Mouse (Mus musculus) lung, postnatal 36 days (tissue): ENCODE measurements around the gene Rarres2.

ENCODE experiments used
- DNase-seq: peaks from one replicate; pipeline ENCODE4 v3.0.0; 2022; ENCODE audit warnings: mixed read lengths

The Rarres2 gene

DNA sequence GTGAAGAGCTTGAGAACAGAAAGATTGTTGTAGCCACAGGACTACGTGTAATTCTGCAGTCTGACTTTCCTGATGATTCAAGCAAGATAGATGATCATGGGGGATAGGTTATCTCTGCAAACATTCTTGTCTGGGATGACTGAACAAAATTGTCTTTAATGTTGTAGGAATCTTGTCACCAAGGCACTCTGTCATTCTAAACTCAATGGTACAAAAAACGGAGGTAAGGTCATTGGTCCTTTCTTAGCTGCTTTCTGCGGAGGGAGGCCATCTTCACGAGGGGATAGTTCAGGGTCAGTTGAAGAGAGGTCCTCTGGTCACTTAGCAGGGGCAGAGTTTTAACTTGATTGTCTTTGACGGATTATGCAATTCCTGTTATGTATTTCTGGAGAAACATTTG is 6.1 kb upstream of the Rarres2 start:
- DNase-seq = no peak

DNA sequence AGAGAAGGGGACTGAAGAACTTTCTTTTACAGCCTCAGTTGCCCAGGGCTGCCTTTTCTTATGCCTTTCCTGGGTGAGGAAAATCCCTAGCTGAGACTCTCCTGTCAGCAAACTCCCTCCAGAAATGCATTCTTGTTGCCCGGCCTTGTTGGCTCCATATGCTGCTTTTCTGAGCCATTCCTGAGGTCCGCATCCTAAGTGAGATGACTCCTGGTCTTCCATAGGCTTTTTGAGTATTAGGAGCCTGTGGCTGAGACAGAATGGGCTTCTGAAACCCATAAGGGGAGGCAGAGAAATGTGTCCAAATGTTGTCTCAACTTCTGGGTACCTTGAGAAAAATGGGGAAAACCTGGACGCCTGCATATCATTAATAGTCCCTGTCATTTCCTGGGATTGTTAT is 1.4 kb upstream of the Rarres2 start:
- DNase-seq = no peak

DNA sequence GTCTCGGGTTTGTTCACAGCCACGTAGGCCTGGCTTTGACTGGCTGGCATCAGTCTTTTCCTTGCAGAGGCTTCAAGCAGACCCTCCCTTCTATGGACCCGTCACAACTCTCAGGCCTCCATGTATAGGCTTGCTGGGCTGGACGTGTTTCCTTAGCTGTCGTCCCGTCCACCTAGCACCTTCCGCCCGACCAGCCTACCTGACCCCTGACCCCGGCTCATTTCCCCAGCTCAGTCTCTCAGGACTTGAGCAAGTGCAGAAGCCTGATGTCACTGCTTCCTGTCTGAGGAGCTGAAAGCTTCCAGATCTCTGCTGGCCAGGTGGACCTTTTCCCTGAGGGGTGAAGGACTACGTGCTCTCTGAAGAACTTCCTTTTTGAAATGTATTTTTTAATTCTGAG is 691 bp upstream of the Rarres2 start:
- DNase-seq = peak; percentile 30

DNA sequence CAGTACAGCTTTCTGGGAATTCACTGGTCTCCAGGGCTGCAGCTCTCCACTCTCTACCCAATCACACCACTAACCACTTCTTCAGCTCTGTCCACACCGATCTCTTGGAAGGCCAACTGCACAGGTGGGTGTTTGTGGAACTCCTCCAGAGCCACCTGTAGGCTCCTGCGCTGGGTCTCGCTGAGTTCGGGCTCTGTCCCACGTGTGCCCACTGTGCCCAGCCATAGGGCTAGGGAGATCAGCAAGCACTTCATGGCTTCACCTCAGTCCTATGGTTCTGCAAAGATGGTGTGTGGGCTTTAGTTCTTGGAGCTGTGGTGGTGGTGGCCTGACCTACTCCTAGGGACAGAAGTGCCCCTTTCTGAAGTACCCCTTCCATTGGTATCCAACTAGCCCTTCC is 575 bp downstream of the Rarres2 start:
- no peak for DNase-seq

DNA sequence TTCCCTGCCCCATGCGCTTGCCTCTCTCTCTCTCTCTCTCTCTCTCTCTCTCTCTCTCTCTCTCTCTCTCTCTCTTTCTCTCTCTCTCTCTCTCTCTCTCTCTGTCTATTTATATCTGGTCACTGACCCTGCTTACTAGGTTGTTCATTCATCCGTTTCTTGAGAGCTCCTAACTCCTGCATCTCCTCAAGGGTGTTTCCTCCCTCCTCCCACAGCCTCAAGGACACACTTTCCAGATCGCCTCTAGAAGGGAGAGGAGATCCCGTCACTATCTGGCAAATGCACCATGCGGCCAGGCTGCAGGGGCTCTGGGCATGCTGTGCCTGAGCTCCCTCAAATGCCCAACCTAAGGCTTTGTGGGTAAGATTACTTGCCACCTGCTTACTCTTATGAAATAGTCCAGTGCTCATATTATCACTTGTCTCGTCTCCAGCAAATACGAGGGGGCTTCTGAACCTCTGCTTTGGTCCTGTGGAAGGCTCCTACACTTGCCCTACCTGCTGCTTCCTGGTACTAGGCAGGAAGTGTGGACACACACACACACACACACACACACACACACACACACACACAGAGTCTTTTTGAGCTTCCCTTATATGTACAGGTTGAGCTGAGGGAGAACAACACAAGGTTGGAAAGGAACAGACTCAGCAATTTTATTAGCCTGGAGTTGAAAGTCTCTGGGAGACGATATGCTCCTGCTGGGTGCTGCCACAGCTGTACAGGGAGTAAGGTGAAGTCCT is 3.4 kb downstream of the Rarres2 start:
- DNase-seq = no peak

DNA sequence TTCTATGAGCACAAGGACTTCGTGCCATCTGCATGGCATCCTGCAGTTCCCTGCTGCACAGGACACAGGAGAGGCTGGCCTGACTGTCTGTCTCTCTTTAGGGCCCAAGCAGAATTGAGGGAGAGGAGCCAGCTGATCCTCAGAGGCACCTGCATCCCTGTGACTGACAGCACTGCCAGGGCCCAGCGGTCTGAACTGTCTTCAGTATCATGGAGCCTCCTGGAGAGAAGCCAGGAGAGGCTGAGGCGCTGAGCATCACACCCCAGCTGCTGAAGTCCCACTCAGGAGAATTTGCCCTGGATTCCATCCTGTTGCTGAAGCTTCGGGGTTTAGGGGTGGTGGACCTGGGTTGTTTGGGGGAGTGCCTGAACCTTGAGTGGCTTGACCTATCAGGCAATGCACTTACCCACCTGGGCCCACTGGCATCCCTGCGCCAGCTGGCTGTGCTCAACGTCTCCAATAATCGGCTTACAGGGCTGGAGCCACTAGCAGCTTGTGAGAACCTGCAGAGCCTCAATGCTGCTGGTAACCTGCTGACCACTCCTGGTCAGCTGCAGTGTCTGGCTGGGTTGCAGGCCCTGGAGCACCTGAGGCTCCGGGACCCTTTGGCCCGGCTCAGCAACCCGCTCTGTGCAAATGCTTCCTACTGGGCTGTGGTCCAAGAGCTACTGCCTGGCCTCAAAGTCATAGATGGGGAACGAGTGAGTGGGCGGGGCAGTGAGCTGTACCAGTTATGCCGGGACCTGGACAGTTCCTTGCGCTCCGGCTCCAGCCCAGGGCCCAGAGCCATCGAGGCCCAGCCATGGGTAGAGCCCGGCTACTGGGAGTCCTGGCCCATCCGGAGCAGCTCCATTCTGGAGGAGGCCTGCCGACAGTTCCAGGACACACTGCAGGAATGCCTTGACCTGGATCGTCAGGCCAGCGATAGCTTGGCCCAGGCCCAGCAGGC is 4.3 kb downstream of the Rarres2 start:
- peak; percentile 55 for DNase-seq

DNA sequence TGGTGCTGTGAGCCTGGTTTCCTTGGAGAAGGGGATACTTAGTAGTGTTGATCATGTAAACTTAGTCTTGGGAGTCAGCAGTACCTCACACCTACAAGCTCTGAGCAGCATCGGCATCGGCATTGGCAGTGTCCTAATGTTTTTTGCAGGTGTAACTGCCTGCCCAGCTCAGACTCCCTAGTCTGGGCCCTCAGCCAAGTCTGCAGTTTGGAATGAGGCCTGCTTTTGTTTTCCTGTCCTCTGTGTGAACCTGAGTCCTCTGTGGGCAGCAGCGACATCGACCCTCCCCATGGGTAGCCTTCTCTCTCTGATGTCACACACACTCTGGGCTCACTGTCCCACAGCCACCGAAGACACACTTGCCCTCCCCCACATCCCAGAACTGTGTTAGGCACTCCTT is 6.3 kb downstream of the Rarres2 start:
- peak; percentile 43 for DNase-seq

DNA sequence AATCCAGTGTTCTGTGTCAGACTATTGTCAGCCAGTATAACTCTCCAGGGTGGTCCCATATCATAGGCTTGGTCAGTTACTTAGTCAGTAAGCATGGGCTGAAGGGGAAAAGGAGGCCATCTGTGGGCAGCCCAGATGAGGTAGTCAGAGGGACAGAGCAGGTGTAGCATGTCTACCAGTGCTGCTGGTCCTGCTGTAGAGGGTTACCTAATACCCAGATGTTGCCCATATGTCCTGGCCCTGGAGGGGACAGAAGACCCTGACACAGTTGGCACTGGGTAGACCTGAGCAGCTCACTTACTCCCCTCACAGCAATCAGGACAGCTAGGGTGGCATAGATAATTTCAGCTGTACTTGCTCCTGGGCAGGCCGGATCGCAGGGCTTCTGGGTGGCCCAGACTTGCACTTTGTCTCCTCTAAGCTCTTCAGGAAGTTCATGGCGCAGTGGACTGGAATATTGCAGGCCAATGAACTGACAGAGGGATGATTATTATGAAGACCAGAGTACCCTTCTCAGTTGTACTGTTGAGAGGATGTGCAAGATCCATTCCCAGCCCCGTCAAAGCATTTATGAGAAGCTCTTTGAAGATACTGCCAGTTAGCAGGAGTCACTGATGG is 6.8 kb downstream of the Rarres2 start:
- DNase-seq = no peak

DNA sequence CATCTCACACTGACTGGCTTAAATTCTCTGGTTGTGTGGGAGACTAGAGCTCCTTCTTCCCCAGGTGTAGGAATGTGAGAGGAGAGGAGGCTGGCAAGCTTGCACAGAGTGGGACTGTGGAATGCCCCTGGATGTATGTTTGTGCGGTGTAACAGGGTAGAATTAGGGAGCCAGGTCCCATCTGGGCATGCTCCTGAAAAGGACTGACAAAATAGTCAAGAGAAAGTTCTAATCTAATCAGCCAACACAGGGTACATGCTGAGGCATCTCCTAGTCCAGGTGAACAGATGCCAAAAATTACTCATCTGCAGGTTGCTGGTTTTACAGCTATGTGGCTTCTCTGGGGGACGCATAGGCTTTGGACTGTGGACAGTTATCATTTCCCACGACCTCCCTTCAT is 16.6 kb downstream of the Rarres2 start:
- DNase-seq = no peak

DNA sequence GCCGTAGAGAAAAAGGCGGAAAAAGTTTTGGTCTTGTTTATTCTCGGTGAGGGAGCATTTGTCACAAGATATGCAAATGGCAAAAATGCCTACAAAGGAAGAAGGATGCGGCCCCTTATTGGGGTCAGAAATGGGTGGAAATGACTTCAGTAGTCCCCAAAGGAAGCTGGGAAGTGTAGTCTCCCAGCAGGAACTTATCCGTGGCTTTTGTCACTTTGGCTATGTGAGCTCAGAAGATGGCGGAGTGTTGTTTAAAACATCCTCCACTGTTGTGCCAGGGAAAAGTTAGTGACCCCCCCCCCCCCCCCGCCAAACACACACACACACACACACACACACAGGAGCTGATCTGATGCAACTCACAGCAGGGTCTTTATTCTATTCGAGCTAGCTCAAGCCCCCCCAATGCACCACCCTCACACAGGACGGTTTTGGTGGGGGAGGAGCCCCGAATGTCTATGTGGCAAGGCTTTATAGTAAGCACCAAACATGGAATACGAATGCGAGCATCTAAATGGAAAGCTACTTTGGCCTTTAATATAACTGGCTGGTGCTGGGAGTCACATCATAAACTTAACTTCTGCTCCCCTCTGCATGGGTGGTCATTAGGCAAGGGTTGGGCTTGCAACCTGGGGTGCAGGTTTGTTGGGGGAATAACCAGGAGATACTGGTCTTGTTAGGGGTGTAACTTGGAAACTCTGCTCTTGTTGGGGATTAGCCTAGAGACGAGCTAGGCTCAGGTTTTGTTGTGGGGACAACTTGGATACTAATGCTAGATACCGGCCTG is 17.3 kb downstream of the Rarres2 start:
- DNase-seq = peak; percentile 89

DNA sequence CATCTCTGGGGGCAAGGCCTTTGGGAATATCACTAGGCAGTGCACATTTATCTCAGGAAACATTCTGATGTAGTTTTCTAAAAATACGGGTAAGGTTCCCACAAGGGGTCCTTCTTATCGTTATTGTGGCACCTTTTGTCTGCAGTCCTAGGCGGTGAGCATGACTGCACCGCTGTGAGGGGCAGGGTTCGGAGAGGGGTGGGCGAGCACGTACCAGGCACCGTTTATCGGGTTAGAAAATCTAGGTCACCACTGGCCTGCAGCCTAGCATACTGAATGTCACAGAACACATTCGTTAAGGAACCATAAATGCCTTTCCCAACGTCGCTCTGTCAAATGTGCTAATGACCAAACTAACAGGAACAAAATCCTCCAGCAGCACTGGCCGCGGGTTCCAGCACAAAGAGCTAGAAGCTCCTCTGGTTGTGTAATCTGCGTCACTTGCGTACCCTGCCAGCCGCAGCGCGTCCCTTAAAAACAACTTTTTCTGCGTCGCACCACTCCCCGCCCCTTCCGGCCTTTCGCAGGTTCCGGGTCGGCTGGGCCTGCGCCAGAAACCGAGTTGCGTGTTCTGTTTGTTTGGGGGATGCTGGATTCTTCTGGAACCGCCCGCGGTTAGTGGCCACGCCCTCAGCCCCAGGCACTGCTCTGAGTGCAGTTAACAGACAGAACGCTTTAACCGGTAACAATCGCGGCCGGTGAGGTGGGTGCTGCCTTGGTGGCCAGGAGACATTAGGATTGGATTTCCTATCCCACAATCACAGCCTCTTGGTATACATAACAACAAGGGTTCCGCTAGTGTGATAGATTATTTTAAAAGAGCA is 18.1 kb downstream of the Rarres2 start, which contains the start of gene Lrrc61:
Gene Lrrc61 (plus strand): TSS at position 517 of the 824 bp plus-strand sequence.
- peak; percentile 99 for DNase-seq

DNA sequence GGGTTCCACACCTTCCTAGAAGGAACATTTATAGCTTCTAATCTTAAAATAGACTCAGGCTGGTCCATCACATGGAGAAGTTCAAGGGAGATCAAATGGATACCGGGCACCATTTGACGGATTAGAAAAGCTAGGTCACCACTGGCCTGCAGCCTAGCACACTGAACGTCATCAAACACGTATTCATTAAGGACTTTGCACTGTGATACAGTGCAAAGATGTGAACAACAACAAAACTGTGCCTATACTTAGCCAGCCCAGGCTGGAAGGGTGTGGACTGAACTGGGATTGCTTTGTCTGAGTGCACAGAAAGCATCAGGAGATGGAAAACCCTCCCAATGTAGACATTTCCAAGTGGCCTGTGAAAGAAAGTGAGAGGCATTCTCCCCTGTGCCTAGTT is 18.8 kb downstream of the Rarres2 start:
- no peak for DNase-seq

DNA sequence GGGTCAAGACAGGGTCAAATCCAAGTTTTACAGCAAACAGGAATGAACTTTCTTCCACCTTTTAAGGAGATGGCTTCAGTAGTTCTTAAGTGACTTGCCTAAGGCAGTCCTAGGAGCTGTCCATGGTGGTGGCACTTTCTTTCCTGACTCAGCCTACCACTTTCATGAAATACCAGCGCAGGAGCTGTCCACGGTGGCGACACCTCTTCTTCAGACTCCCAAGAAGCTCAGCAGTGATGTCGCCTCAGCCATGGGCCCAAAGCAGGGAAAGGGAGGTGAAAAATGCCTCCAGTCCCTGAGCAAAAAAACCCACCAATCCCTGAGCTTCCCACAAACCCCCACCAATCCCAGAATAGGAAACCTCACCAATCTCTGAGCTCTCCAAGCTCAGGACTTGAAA is 19.7 kb downstream of the Rarres2 start:
- DNase-seq = peak; percentile 60

DNA sequence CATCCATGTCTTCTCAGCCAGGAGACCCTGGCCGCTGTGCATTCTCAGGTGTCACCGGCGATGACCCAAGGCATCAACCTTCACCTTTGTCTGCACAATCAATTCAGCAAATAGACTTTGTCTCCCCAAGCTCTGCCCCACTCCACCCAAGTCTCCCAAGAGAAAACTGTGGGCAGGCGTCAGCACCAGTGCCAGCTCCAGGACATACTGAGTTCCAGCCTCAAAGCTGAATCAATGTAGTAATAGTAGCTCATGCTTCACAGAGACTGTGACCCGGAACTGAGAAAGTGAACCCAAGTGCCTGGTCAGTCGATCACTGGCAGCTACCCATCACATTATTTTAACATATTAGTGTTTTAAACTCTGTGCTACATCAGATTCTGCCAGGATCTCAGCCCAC is 24.3 kb downstream of the Rarres2 start:
- no peak for DNase-seq

DNA sequence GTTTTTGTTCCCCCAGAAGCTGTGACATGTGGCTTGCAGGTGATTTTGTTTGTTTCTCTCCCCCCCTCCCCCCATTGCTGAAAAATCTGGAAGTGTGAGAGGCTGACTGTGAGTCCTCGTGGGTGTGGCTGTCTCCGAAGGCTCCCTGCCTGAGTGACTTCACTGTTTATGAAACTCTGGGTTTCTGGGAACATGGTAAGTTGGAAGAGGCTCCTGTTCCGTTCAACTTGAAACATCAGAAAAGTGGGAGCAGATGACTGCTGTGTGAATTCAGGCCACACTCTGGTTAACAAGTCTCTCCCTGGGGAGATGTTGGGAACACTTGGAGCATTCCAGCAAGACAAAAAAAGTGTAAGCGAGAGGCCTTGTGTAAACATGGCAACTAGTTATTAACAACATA is 25.7 kb downstream of the Rarres2 start:
- DNase-seq = peak; percentile 69

DNA sequence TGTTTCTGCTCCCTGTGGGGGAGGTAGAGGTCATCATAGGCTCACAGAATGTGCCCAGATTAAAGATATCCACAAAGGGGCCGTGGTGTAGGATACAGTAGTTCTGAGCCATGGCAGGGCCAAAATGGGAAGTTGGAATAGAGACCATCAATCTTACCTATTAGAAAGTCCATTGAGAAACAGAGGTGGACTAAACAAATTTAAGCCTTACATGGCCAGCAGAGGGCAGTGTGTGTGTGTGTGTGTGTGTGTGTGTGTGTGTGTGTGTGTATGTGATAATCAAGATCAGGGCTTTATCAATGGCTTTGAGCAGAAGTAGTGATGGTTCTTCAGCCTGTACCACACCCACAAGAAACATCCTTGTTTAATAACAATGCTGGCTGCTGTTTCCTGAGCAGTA is 26.3 kb downstream of the Rarres2 start:
- DNase-seq = peak; percentile 72

DNA sequence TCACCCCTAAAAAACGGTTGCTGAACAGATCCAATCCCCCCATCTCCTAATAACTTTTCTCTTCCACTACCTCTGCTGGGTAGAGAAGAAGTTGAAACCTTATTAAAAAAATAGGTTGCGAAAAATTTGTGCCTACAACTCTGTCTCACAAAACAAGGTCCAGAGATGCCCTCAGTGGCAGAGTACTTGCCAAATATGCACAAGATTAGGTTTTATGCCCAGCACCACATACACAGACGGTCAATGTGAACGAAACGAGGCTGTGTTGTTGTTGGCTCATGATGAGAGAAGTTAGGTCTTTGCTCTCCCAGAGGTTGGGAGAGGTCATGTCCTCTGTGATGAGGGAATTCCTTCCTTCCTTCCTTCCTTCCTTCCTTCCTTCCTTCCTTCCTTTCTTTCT is 27.3 kb downstream of the Rarres2 start:
- no peak for DNase-seq

DNA sequence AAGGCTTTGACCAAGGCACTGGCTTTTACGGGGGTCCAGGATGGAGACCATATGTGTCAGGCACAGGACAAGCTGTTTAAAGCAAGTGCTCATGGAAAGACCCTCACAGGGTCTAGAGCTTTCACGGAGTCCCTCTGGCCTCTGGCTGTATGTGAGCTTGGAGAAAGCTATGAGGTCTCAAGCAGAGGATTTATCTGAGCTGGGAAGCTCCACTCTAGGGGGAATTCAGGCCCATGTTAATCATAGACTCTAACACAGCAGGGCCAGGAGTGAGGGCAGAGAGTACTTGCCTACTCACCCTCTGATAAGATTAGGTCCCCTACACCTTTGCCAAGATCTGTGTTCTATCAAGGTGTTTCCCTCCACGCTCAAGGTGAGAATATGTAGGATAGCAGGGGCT is 30.0 kb downstream of the Rarres2 start:
- no peak for DNase-seq

DNA sequence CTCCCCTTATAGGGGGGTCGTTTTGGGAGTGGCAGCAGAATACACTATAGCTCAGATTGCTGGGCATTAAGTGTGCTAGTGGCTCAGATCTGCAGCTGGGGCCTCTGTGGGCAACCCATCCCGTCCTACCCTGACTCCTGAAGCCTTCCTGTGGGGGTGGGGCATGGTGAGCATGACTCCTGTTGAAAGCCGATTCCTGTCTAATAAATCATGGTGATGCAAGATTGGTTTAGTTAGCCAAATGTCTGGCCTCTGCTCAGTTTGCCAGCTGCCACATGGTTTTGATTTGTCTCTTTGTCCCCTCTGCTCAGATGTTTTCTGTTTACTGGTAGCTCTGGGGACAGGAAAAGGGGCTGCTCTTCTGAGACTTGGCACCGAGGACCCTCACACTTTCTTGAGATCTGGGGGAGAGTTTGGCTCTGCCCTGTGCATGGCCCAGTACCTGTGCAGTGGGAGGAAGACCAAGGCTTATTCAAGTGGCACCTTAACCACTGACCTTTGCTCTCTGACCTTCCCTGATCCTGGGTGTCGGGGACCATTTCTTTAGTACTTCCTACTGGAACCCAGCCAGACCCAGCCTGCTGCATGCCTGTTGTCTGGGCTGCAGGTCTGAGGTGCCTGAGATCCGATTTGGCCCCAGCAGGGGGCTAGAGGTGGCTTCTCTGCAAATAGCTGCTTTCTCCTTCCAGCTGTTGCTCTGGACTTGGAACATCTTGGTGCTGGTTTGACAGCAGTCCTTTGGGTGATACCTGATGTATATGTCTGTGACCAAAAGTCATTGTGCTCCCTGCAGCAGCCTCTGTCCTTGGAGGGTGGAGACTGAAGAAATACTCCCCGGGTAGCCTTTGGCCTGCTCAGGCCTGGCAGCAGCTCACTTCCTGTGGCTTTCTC is 30.8 kb downstream of the Rarres2 start:
- peak; percentile 62 for DNase-seq

DNA sequence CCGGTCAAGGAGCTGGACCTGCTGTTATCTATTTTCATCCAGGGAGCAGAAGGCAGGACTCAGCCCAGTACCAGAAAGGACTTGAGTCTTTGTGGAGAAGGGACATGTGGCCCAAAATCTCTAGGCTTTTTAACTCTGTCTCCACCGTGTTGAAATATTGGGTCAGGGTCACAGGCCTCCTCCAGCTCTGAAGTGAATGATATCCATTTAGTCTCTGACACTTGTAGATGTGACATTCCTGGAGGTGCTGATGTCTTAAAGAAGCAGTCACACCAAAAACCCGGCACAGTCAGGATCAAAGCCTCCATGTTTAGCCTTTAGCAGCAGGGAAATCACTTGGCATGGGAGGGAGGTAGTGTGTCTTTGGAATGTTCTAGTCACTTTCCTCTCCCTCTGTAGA is 31.9 kb downstream of the Rarres2 start:
- no peak for DNase-seq

DNA sequence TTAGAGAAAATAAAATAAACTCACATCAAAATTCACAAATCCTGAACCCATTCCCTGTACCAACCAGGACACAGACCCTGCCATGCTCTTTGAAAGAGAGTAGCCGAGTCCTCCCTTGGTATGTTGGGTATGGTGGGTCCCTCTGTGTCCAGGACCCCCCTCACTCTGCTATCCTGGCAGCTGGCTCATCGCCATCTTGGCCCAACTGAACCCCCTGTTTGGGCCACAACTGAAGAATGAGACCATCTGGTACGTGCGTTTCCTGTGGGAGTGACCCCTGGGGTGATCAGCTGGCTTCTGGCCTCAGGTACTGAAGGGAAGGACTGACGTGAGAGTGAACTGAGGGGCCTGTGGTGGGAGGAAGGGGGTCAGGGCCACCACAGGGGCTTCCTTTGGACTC is 32.7 kb downstream of the Rarres2 start:
- no peak for DNase-seq
